11 mouse cellular contexts compared by ENCODE assay signal in the genomic region with DNA sequence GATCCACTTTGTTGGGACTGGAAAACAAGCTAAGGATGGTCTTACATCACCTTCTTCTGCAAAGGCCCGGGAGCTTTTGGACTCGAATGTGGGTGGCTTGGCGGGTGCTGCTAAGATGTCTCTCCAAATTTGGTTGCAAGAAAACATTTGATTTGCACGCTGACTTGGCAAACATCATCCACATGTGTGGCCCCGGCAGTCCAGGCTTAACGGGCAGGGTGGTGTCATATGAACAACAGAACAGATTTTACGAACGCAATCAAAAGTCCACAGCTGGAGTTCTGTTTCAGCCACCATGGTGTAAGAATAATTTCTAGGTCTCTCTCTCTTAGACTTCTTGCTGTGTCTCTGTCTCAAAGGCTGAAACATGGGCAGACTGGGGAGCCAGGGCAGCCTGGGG. TPM values are rescaled to one million over a fixed set of nuclear protein-coding genes. Genes with fewer than 3 reads are reported as not detected.
A peak's percentile ranks its signal among the peaks of the same experiment; 100 is the strongest.
DNase-seq lines count a peak whose midpoint lies in the region; ATAC-seq and TF ChIP-seq lines count a peak whose summit lies in the region.
"Had no signal": no experiment of that assay in that cellular context is flagged by ENCODE, and none has a peak within 500 bp of the region (broad histone marks: within the 10 kb centered on the region; RNA-seq: fewer than 3 reads in every experiment).

No protein-coding gene starts in this region.

- H3K27me3 ChIP-seq in forebrain, postnatal 0 days (ENCODE audit: insufficient read depth, low read length): no peaks in the 10 kb centered on the region
- H3K27me3 ChIP-seq in forebrain, embryonic 12.5 days: no peaks in the 10 kb centered on the region
- H3K27me3 ChIP-seq in embryonic facial prominence, embryonic 15.5 days: no peaks in the 10 kb centered on the region
- H3K27me3 ChIP-seq in heart, embryonic 16.5 days (ENCODE audit: control insufficient read depth, insufficient read depth, low read length): no peaks in the 10 kb centered on the region

- no peaks in the 10 kb centered on the region for H3K36me3 ChIP-seq in forebrain, postnatal 0 days (ENCODE audit: insufficient read depth)
- H3K36me3 ChIP-seq in forebrain, embryonic 12.5 days (replicated peaks): no peaks in the 10 kb centered on the region
- H3K36me3 ChIP-seq in embryonic facial prominence, embryonic 15.5 days: no peaks in the 10 kb centered on the region
- H3K36me3 ChIP-seq in heart, embryonic 16.5 days (ENCODE audit: control insufficient read depth, insufficient read depth): no peaks in the 10 kb centered on the region

- no peak overlapping the region for H3K27ac ChIP-seq in forebrain, postnatal 0 days (ENCODE audit: low read depth, low read length)
- H3K27ac ChIP-seq in forebrain, embryonic 12.5 days: no peak overlapping the region
- peak overlapping the region; percentile 85 for H3K27ac ChIP-seq in embryonic facial prominence, embryonic 15.5 days (replicated peaks)
- H3K27ac ChIP-seq in heart, embryonic 16.5 days (ENCODE audit: low read length): peak overlapping the region; percentile 66
- H3K27ac ChIP-seq: macrophage had no signal

- no peak for TF ChIP-seq CTCF in forebrain, postnatal 0 days (IDR thresholded peaks at IDR 0.05; ENCODE audit: low read depth)

- H3K9ac ChIP-seq in forebrain, postnatal 0 days: no peak overlapping the region
- H3K9ac ChIP-seq in forebrain, embryonic 12.5 days: no peak overlapping the region
- H3K9ac ChIP-seq in embryonic facial prominence, embryonic 15.5 days: no peak overlapping the region
- H3K9ac ChIP-seq in heart, embryonic 16.5 days (ENCODE audit: low read length): peak overlapping the region; percentile 30; the same call in 1 of the 2 replicates

- no peak for ATAC-seq in forebrain, postnatal 0 days
- ATAC-seq in forebrain, embryonic 12.5 days (ENCODE audit: low FRiP score): no peak
- ATAC-seq in embryonic facial prominence, embryonic 15.5 days (ENCODE audit: insufficient number of reproducible peaks, low FRiP score, low TSS enrichment, low read depth): peak; percentile 32; the same call in 1 of the 2 replicates
- no peak for ATAC-seq in heart, embryonic 16.5 days (replicated peaks; ENCODE audit: extremely low read depth, insufficient read depth, low FRiP score)

- H3K4me1 ChIP-seq in forebrain, postnatal 0 days (ENCODE audit: insufficient read depth): peaks cover 5% of the 10 kb centered on the region; the same call in 1 of the 2 replicates
- H3K4me1 ChIP-seq in forebrain, embryonic 12.5 days: no peaks in the 10 kb centered on the region
- peaks cover 52% of the 10 kb centered on the region for H3K4me1 ChIP-seq in embryonic facial prominence, embryonic 15.5 days
- peaks cover 22% of the 10 kb centered on the region for H3K4me1 ChIP-seq in heart, embryonic 16.5 days (ENCODE audit: control insufficient read depth, insufficient read depth, low read length)

- 0 out of 2 replicates have a peak overlapping the region, but pooled peaks have one; percentile 4 for H3K4me2 ChIP-seq in forebrain, postnatal 0 days (ENCODE audit: low read depth)
- no peak overlapping the region for H3K4me2 ChIP-seq in forebrain, embryonic 12.5 days
- peak overlapping the region; percentile 25 for H3K4me2 ChIP-seq in embryonic facial prominence, embryonic 15.5 days (replicated peaks)
- H3K4me2 ChIP-seq in heart, embryonic 16.5 days (ENCODE audit: low read depth, low read length): peak overlapping the region; percentile 36

- WGBS in forebrain, postnatal 0 days: 39% methylated on average over 8 of the region's 8 CpGs
- WGBS in forebrain, embryonic 12.5 days: 73% methylated on average over 8 of the region's 8 CpGs
- 27% methylated on average over 8 of the region's 8 CpGs for WGBS in embryonic facial prominence, embryonic 15.5 days
- WGBS in heart, embryonic 16.5 days: 67% methylated on average over 8 of the region's 8 CpGs

- H3K9me3 ChIP-seq in forebrain, postnatal 0 days (ENCODE audit: low read length): no peaks in the 10 kb centered on the region
- H3K9me3 ChIP-seq in forebrain, embryonic 12.5 days: no peaks in the 10 kb centered on the region
- H3K9me3 ChIP-seq in embryonic facial prominence, embryonic 15.5 days (replicated peaks): no peaks in the 10 kb centered on the region
- no peaks in the 10 kb centered on the region for H3K9me3 ChIP-seq in heart, embryonic 16.5 days (replicated peaks; ENCODE audit: control insufficient read depth, low read length)

- no peak overlapping the region for H3K4me3 ChIP-seq in forebrain, postnatal 0 days (ENCODE audit: low read depth, low read length)
- H3K4me3 ChIP-seq in forebrain, embryonic 12.5 days (replicated peaks): no peak overlapping the region
- H3K4me3 ChIP-seq in embryonic facial prominence, embryonic 15.5 days (replicated peaks): peak overlapping the region; percentile 7; the same call in 1 of the 2 replicates
- H3K4me3 ChIP-seq in heart, embryonic 16.5 days (ENCODE audit: low read length): no peak overlapping the region

- no peak for DNase-seq in forebrain, postnatal 0 days
- peak; percentile 38 for DNase-seq in lung, postnatal 25 days (ENCODE audit: low spot score)
- DNase-seq in left cerebral cortex, adult 11 months (ENCODE audit: low spot score): no peak
- no peak for DNase-seq in cerebellum, postnatal 36 days
- DNase-seq in frontal cortex, postnatal 25 days (ENCODE audit: low spot score in 2 of 2): no peak
- DNase-seq: thymus, postnatal 4 days had no signal

RNA-seq across cellular contexts. Expression of a gene that starts 3.6 kb away (rescaled TPM):
- total RNA-seq in forebrain, postnatal 0 days (2014; rRNA removed): 0.77 and 2.0 TPM in 2 replicates
- polyA plus RNA-seq in forebrain, postnatal 0 days (2015; fragmentation: Nextera tagmentation; extraction: Ambion mirVana): 1.9 and 3.0 TPM in 2 replicates
- polyA plus RNA-seq in forebrain, embryonic 12.5 days (2016; fragmentation: Nextera tagmentation; extraction: Ambion mirVana): 1.0 and 1.2 TPM in 2 replicates
- 24.6 and 29.5 TPM in 2 replicates for polyA plus RNA-seq in embryonic facial prominence, embryonic 15.5 days (2015; fragmentation: Nextera tagmentation; extraction: Ambion mirVana)
- 4.2 and 5.3 TPM in 2 replicates for polyA plus RNA-seq in heart, embryonic 16.5 days (2015; fragmentation: Nextera tagmentation; extraction: Ambion mirVana)
- total RNA-seq: neutrophil, adult 5-6 weeks had no signal
- polyA plus RNA-seq: macrophage had no signal

Comparison
In these comparisons a context has a peak if more than half of its experiments do, and no peak if none do; other contexts are left out.
1. H3K27ac ChIP-seq: peak in embryonic facial prominence, embryonic 15.5 days (single experiment) and heart, embryonic 16.5 days (single experiment); none in forebrain, postnatal 0 days (single experiment) and forebrain, embryonic 12.5 days (single experiment).